Mouse (Mus musculus) limb, embryonic 11.5 days (tissue): ENCODE data around the gene Tcirg1. TPM values are rescaled to one million over a fixed set of nuclear protein-coding genes. Genes with fewer than 3 reads are reported as not detected.

Experiments used
- ATAC-seq: fragments of 200-750 bp; cut with Nextera tagmentation; 2 replicates; pipeline ENCODE4 v1.8.0; 2017; ENCODE audit warnings: low read depth; ENCODE audit not compliant: insufficient number of reproducible peaks, low FRiP score, low TSS enrichment
- DNase-seq: peaks from one replicate; pipeline ENCODE4 v3.0.0-alpha.2; 2015; ENCODE audit warnings: low spot score
- H3K27ac ChIP-seq: fragments of 300-500 bp; sonication (generic); replicated peaks from 2 replicates; pipeline ENCODE4 v1.5.1; 2014; ENCODE audit warnings: low read depth, mild to moderate bottlenecking, low read length
- H3K27me3 ChIP-seq: fragments of 300-500 bp; sonication (generic); 2 replicates; pipeline ENCODE4 v1.6.1; 2014; ENCODE audit warnings: mild to moderate bottlenecking, low read length, mixed read lengths; ENCODE audit not compliant: control insufficient read depth, insufficient read depth
- H3K36me3 ChIP-seq: fragments of 300-500 bp; sonication (generic); 2 replicates; pipeline ENCODE4 v1.6.1; 2014; ENCODE audit warnings: mild to moderate bottlenecking, low read length, moderate library complexity, mixed read lengths; ENCODE audit not compliant: control insufficient read depth, insufficient read depth
- H3K4me1 ChIP-seq: fragments of 300-500 bp; sonication (generic); 2 replicates; pipeline ENCODE4 v1.6.1; 2014; ENCODE audit warnings: low read length, mixed read lengths; ENCODE audit not compliant: control insufficient read depth, insufficient read depth
- H3K4me2 ChIP-seq: fragments of 300-500 bp; sonication (generic); 2 replicates; pipeline ENCODE4 v1.6.1; 2014; ENCODE audit warnings: low read depth, mild to moderate bottlenecking, moderate library complexity; ENCODE audit not compliant: severe bottlenecking
- H3K4me3 ChIP-seq: fragments of 300-500 bp; sonication (generic); 2 replicates; pipeline ENCODE4 v1.5.1; 2014; ENCODE audit warnings: low read depth, low read length
- H3K9ac ChIP-seq: fragments of 300-500 bp; sonication (generic); 2 replicates; pipeline ENCODE4 v1.6.1; 2014; ENCODE audit warnings: mild to moderate bottlenecking, low read length
- H3K9me3 ChIP-seq: fragments of 300-500 bp; sonication (generic); 2 replicates; pipeline ENCODE4 v1.6.1; 2016; ENCODE audit warnings: low read length; ENCODE audit not compliant: control insufficient read depth
- WGBS: fragments of 180-500 bp; shearing (Covaris S2); extraction: QIAGEN DNeasy Blood & Tissue Kit; methylation state at CpG from one replicate; pipeline ENCODE4 v1.1.7; 2014; 5-methylcytosine and 5-hydroxymethylcytosine counted together
- polyA plus RNA-seq: library from polyadenylated mRNA; unstranded; fragments of >200 nt; fragmentation: Nextera tagmentation; extraction: Ambion mirVana; gene quantifications from 2 replicates; pipeline ENCODE4 v1.2.1, GENCODE M21; 2014

Tcirg1 gene
- 27.3 and 28.8 TPM in 2 replicates for polyA plus RNA-seq

DNA sequence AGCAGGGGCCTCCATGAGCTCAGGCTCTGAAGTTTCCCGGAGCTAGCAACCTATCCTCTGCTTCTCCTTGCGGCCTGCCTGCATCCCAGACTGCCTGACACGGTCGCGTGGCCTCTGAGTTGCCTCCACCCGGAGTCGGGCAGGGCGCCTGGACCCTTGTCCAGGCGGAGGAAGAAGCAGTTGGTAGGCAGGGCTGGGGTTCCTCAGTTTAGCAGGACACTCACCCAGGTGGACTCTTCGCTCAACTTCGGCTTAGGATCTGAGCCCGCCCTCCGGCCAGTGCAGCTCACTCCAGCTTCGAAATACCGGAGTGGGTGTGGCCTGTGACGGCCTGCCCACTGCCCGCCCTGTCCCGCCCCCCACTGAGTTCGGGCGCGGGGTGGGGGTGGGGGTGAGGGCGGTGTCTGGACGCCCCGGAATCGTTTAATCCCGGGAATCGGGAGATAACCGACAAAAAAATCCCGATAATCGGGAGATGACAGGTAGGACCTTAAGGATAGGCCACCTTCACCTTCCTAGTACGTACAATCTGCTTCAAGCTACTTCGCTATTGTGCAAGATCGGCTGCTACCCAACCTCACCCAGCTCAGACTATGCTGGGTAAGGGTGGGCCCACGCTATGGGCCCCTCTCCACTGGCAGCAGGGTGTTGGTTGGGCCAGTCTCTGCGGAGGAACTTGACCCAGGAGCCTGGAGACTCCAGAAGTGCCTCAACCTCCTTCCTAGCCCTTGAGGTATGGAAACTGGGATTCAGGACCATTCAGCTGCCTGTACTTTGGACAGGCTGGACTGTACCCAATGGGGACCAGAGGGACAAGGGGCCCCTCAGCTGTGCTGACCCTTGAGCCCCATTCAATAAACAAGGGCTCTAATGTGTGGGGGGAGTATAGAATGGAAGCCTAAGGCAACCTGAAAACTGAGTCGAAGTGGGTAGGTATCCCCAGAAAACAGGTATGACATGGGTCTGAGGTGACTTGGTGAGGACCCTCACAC, at the start of gene Tcirg1:
Gene Tcirg1, minus strand, starts transcription at position 339 of the 992 bp plus-strand sequence.
- Histone ChIP-seq H3K4me1 (peaks cover 32% of the 10 kb centered on the region), H3K4me3 (peak within 1 kb of the TSS; percentile 56), H3K27me3 (no peaks in the 10 kb centered on the region), H3K36me3 (peaks cover 18% of the 10 kb centered on the region), H3K9me3 (no peaks in the 10 kb centered on the region), H3K9ac (peak within 1 kb of the TSS; percentile 70), H3K4me2 (peak within 1 kb of the TSS; percentile 72), H3K27ac (0 out of 2 replicates have a peak within 1 kb of the TSS, but pooled peaks have one; percentile 21)
- ATAC-seq (peak; percentile 49; the same call in 1 of the 2 replicates), DNase-seq (peak; percentile 79)
- 5% methylated on average over 36 of the region's 36 CpGs for WGBS

GRCm38 (mm10) chr19:3955804-3956203, 48.9 kb upstream of the Tcirg1 start:
- H3K9ac ChIP-seq: no peak overlapping the region
- 41% methylated on average over 4 of the region's 4 CpGs for WGBS
- no peak overlapping the region for H3K4me3 ChIP-seq
- H3K27ac ChIP-seq: no peak overlapping the region
- H3K4me1 ChIP-seq: no peaks in the 10 kb centered on the region
- no peak for DNase-seq
- no peaks in the 10 kb centered on the region for H3K36me3 ChIP-seq
- H3K27me3 ChIP-seq: no peaks in the 10 kb centered on the region
- H3K4me2 ChIP-seq: no peak overlapping the region
- H3K9me3 ChIP-seq: no peaks in the 10 kb centered on the region
- ATAC-seq: no peak

GRCm38 (mm10) chr19:3955033-3955432, 48.1 kb upstream of the Tcirg1 start:
- Histone ChIP-seq H3K36me3 (no peaks in the 10 kb centered on the region; the same call in 1 of the 2 replicates), H3K4me3 (no peak overlapping the region), H3K27me3 (no peaks in the 10 kb centered on the region), H3K4me2 (no peak overlapping the region), H3K9ac (no peak overlapping the region), H3K27ac (no peak overlapping the region), H3K4me1 (no peaks in the 10 kb centered on the region), H3K9me3 (no peaks in the 10 kb centered on the region)
- no peak for ATAC-seq
- no peak for DNase-seq
- WGBS: 85% methylated on average over 3 of the region's 3 CpGs

DNA sequence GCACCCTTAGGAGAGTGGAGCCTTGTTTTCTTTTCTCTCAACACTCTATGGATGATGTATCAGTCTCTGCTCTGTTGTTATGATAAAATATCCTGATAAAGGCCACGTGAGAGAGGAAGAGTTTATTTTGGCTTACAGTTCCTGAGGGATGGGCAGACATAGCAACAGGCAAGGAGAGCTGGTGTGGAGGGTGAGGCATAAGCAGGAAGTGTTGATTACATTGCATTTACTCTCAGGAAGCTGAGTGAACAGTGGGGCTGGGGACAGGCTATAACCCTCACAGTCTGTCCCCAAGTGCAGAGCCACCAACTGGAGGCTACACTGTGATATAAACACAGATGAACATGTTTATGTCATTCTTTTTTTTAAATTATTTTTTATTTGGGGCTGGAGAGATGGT, 45.2 kb upstream of the Tcirg1 start:
- ATAC-seq (no peak), DNase-seq (no peak)
- Histone ChIP-seq H3K36me3 (no peaks in the 10 kb centered on the region; the same call in 1 of the 2 replicates), H3K9me3 (no peaks in the 10 kb centered on the region), H3K9ac (no peak overlapping the region), H3K4me1 (no peaks in the 10 kb centered on the region), H3K27ac (no peak overlapping the region), H3K4me2 (no peak overlapping the region), H3K4me3 (no peak overlapping the region), H3K27me3 (no peaks in the 10 kb centered on the region)
- WGBS: 62% methylated on average over 1 of the region's 1 CpGs

DNA sequence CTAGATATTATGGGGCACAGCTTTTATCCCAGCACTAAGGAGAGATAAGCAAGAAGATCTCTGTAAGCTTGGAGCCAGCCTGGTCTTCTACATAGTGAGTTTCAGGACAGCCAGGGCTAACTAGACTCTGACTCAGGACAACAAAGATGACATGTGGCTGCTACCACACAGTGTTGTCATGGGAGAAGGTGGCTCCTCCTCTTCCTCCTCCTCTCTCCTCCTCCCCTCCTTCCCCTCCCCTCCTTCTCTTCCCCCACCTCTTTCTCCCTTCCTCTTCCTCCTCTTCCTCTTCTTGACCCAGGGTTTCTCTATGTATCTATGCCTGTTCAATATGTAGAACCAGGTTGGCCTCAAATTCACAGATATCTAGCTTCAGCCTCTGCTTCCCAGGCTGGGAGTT, 44.5 kb upstream of the Tcirg1 start:
- no peak overlapping the region for H3K4me2 ChIP-seq
- H3K27me3 ChIP-seq: no peaks in the 10 kb centered on the region
- no peaks in the 10 kb centered on the region; the same call in 1 of the 2 replicates for H3K36me3 ChIP-seq
- no peaks in the 10 kb centered on the region for H3K4me1 ChIP-seq
- DNase-seq: no peak
- H3K9me3 ChIP-seq: no peaks in the 10 kb centered on the region
- ATAC-seq: no peak
- no peak overlapping the region for H3K4me3 ChIP-seq
- no peak overlapping the region for H3K27ac ChIP-seq
- H3K9ac ChIP-seq: no peak overlapping the region

- no peaks in the 10 kb centered on the region for H3K4me1 ChIP-seq
- H3K36me3 ChIP-seq: no peaks in the 10 kb centered on the region; the same call in 1 of the 2 replicates
- H3K27me3 ChIP-seq: no peaks in the 10 kb centered on the region
- no peak overlapping the region for H3K4me3 ChIP-seq
- no peak overlapping the region for H3K27ac ChIP-seq
- no peak for ATAC-seq
- H3K9me3 ChIP-seq: no peaks in the 10 kb centered on the region
- H3K4me2 ChIP-seq: no peak overlapping the region
- WGBS: 83% methylated on average over 3 of the region's 3 CpGs
- DNase-seq: no peak
- no peak overlapping the region for H3K9ac ChIP-seq
Measured at GRCm38 (mm10) chr19:3950331-3950730, 43.4 kb upstream of the Tcirg1 start.

GRCm38 (mm10) chr19:3948546-3948945, 41.6 kb upstream of the Tcirg1 start:
- H3K27me3 ChIP-seq: no peaks in the 10 kb centered on the region
- no peak for ATAC-seq
- 70% methylated on average over 14 of the region's 14 CpGs for WGBS
- H3K4me2 ChIP-seq: no peak overlapping the region
- H3K9me3 ChIP-seq: no peaks in the 10 kb centered on the region
- no peak overlapping the region for H3K9ac ChIP-seq
- DNase-seq: no peak
- H3K4me1 ChIP-seq: no peaks in the 10 kb centered on the region
- H3K27ac ChIP-seq: no peak overlapping the region
- no peaks in the 10 kb centered on the region; the same call in 1 of the 2 replicates for H3K36me3 ChIP-seq
- H3K4me3 ChIP-seq: no peak overlapping the region

DNA sequence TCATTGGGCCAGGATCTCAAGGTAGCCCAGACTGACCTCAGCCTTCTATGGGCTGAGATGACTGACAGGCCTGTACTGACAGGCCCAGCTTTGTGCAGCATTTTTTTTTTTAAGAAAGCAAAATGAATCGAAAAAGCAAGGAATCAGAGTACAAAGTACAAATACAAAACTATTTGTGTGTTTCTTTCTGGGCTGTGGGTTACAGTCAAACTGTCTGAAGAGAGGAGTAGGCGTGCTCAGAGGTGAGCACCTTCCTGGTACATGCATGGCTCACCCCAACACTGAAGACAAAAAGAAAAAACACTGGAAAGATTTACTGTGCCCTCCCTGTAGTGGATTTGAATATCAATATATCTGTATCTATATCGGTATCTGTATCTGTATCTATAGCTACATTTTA, 40.9 kb upstream of the Tcirg1 start:
- no peaks in the 10 kb centered on the region for H3K9me3 ChIP-seq
- H3K4me2 ChIP-seq: no peak overlapping the region
- no peaks in the 10 kb centered on the region for H3K27me3 ChIP-seq
- H3K9ac ChIP-seq: no peak overlapping the region
- no peak overlapping the region for H3K4me3 ChIP-seq
- no peaks in the 10 kb centered on the region for H3K4me1 ChIP-seq
- 83% methylated on average over 3 of the region's 3 CpGs for WGBS
- DNase-seq (no peak), ATAC-seq (no peak)
- no peak overlapping the region for H3K27ac ChIP-seq
- H3K36me3 ChIP-seq: no peaks in the 10 kb centered on the region; the same call in 1 of the 2 replicates
